Mouse (Mus musculus): Measurements from ENCODE around the gene Lrrc3.
A peak's percentile ranks its signal among the peaks of the same experiment; 100 is the strongest.

DNA sequence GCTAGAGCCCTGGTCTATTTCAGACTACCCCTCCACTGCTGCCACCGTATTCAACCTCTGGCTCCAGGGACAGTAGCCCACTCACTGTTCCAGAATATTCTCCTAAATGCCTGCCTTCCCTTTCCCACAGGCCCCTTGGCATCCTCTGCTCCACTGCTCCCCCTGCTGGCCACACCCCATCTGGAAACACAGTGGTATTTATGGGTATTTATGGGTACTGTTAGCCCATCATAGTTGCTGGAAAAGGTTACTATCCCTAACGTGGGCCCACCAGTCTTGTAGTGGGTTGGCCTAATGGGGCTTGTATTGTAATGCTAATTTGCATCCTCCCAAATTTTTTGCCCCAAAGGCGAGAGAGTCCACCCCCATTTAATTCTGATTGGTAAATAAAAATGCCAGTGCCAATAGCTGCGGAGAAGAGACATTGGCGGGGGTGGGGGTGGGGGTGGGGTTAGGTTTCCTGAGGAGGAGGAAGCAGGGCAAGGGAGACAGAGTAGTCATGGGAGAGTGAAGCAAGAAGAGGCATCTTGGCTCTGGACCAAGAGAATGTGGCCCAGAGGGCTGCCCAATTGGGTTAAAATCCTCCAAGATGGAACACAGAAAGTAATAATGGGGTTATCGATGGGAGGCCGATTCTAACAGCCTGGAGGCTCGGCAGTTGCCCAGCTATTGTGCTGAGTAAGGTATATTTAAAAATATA is 14.4 kb upstream of the Lrrc3 start:
- no peak for TF ChIP-seq POLR2A (IDR thresholded peaks at IDR 0.05; ENCODE audit: borderline replicate concordance, insufficient read depth, low read length)
- TF ChIP-seq CTCF (IDR thresholded peaks at IDR 0.05; ENCODE audit: borderline replicate concordance, insufficient read depth, low read depth, low read length), result peak; percentile 70
